Mouse (Mus musculus) midbrain, embryonic 11.5 days (tissue): ENCODE measurements at regions not wholly inside any gene's neighbourhood (a gene's known extent, or its start where the extent isn't known, plus 50 kb on each side); places are given as distances from the start of the nearest gene placed in this dataset.

ENCODE experiments used
- ATAC-seq: fragments of 200-750 bp; cut with Nextera tagmentation; 2 replicates; pipeline ENCODE4 v1.8.0; 2017; ENCODE audit warnings: moderate TSS enrichment, moderate library complexity; ENCODE audit not compliant: low FRiP score
- DNase-seq: peaks from one replicate; pipeline ENCODE4 v3.0.0; 2015; ENCODE audit warnings: low spot score; ENCODE audit errors: missing footprints
- H3K27ac ChIP-seq: fragments of 300-500 bp; sonication (generic); 2 replicates; pipeline ENCODE4 v1.5.1; 2014; ENCODE audit warnings: low read depth, low read length
- H3K27me3 ChIP-seq: fragments of 300-500 bp; sonication (generic); 2 replicates; pipeline ENCODE4 v1.6.1; 2014; ENCODE audit warnings: mild to moderate bottlenecking, low read length, moderate library complexity, mixed read lengths; ENCODE audit not compliant: control insufficient read depth, insufficient read depth
- H3K36me3 ChIP-seq: fragments of 300-500 bp; sonication (generic); 2 replicates; pipeline ENCODE4 v1.6.1; 2014; ENCODE audit warnings: mild to moderate bottlenecking, low read length, moderate library complexity, mixed read lengths; ENCODE audit not compliant: control insufficient read depth, insufficient read depth
- H3K4me1 ChIP-seq: fragments of 300-500 bp; sonication (generic); 2 replicates; pipeline ENCODE4 v1.6.1; 2014; ENCODE audit warnings: low read length; ENCODE audit not compliant: control insufficient read depth, insufficient read depth
- H3K4me2 ChIP-seq: fragments of 300-500 bp; sonication (generic); 2 replicates; pipeline ENCODE4 v1.6.1; 2014; ENCODE audit warnings: mild to moderate bottlenecking, moderate library complexity
- H3K4me3 ChIP-seq: fragments of 300-500 bp; sonication (generic); 2 replicates; pipeline ENCODE4 v1.5.1; 2014; ENCODE audit warnings: low read depth, low read length
- H3K9ac ChIP-seq: fragments of 300-500 bp; sonication (generic); 2 replicates; pipeline ENCODE4 v1.6.1; 2014; ENCODE audit warnings: low read length
- H3K9me3 ChIP-seq: fragments of 300-500 bp; sonication (generic); 2 replicates; pipeline ENCODE4 v1.6.1; 2016; ENCODE audit warnings: low read length; ENCODE audit not compliant: control insufficient read depth
- WGBS: fragments of 180-500 bp; shearing (Covaris S2); extraction: QIAGEN DNeasy Blood & Tissue Kit; methylation state at CpG from one replicate; pipeline ENCODE4 v1.1.7; 2014; 5-methylcytosine and 5-hydroxymethylcytosine counted together

DNA sequence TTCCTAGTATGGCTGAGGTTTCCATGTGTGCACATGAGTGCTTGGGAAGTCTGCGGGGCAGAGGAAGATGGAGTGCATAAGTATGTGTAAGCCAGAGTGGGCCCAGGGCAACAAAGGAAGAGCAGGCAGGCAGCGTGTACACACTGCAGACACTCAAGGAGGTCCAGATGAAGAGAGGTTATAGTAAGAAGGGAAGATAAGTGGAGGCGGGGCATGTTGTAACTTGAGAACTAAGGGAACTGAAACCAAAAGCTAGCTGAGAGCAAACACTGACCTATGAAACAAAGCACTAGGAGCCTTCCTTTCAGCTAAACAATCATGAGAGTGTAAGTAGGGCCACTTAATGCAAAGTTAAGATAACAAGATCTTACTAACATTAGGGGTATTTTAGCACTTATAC, 249.3 kb upstream of the Thrb start:
- H3K27ac ChIP-seq, result no peak overlapping the region
- DNase-seq (no peak), ATAC-seq (peak; percentile 44; the same call in 1 of the 2 replicates)
- no peaks in the 10 kb centered on the region for H3K36me3 ChIP-seq
- H3K4me3 ChIP-seq, result no peak overlapping the region
- H3K9me3 ChIP-seq, result no peaks in the 10 kb centered on the region
- no peaks in the 10 kb centered on the region for H3K27me3 ChIP-seq
- WGBS, result 36% methylated on average over 3 of the region's 3 CpGs
- no peak overlapping the region for H3K9ac ChIP-seq
- no peak overlapping the region for H3K4me2 ChIP-seq
- 0 out of 2 replicates have a peak, but pooled peaks cover 2% of the 10 kb centered on the region for H3K4me1 ChIP-seq

DNA sequence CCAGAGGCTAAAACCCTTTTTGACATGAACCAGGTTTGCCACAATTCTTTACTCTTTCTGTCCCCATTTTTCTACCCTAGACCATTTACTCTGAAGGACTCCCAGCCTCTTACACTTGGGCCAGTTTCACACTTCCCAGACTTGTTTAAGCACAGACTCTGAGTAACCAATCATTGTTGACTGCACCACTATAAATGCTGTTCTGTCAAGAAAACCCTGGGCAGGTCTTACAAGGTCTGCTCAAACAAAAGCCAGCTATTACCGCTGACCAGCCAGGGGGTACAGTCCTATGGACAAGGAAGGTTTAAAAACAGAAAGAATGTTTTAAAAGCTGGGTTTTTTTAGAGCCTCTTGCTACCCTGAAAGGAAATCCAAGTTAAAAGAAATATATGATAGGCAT, 248.8 kb upstream of the Thrb start:
- H3K9me3 ChIP-seq, result no peaks in the 10 kb centered on the region
- no peaks in the 10 kb centered on the region for H3K36me3 ChIP-seq
- 0 out of 2 replicates have a peak, but pooled peaks cover 2% of the 10 kb centered on the region for H3K4me1 ChIP-seq
- H3K27ac ChIP-seq, result no peak overlapping the region
- DNase-seq, result no peak
- no peaks in the 10 kb centered on the region for H3K27me3 ChIP-seq
- no peak overlapping the region for H3K4me3 ChIP-seq
- no peak for ATAC-seq
- WGBS, result 58% methylated on average over 1 of the region's 1 CpGs
- no peak overlapping the region for H3K4me2 ChIP-seq
- no peak overlapping the region for H3K9ac ChIP-seq

DNA sequence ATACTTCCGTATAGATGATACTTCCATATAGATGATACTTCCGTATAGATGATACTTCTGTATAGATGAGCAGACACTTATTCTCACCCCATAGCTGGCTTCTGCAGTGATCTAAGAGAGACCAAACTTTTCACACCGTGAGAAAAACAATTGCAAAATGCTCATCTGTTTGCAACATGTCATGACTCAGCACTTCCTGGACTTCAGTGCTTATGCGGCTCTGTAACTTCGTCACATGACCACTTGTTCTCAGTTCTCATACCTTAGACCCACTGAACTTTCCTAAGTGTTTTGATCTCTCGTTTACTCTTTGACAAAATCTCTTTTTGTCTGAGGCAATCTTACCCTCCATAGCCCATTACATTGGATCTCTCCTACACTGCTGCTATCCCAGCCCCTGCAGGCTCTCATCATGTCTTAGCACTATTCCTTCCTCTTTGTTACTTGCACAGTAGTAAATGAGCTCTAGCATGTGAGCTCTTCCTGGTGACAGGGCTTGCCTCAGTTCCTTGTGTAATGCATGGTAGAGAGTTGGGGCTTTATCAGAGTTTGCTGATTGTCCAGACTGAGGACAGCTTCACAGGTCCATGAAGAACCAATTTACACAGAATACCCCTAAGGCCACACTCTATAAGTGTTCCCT, 245.7 kb upstream of the Thrb start:
- H3K4me2 ChIP-seq, result no peak overlapping the region
- 86% methylated on average over 6 of the region's 6 CpGs for WGBS

DNA sequence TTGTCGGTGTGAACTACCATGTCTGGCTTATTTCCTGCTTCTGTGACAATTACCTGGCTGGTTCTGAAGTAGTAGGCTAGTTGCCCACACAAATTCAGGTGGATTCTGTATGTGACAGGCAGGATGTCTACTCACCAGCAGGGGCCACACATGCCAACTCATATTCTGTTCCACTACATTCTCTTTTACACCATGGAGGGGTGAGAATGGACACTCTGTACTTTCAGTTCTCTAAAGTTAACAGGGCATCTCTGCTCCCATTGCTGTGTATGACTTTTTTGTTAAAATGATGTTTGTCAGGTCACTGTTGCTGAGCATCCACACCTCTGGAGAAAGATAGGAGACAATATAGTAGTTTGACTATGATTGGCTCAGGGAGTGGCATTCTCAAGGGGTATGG, 232.3 kb upstream of the Thrb start:
- no peak overlapping the region for H3K27ac ChIP-seq
- no peaks in the 10 kb centered on the region for H3K9me3 ChIP-seq
- ATAC-seq (no peak), DNase-seq (no peak)
- H3K36me3 ChIP-seq, result no peaks in the 10 kb centered on the region
- WGBS, result 86% methylated on average over 1 of the region's 1 CpGs
- H3K4me1 ChIP-seq, result no peaks in the 10 kb centered on the region
- H3K4me3 ChIP-seq, result no peak overlapping the region
- H3K4me2 ChIP-seq, result no peak overlapping the region
- H3K9ac ChIP-seq, result no peak overlapping the region
- no peaks in the 10 kb centered on the region for H3K27me3 ChIP-seq

More for the DNA sequence above, 245.7 kb upstream of the Thrb start:
- Histone ChIP-seq H3K27me3 (no peaks in the 10 kb centered on the region), H3K4me3 (no peak overlapping the region), H3K27ac (no peak overlapping the region), H3K9me3 (no peaks in the 10 kb centered on the region), H3K4me1 (0 out of 2 replicates have a peak, but pooled peaks cover 2% of the 10 kb centered on the region), H3K9ac (no peak overlapping the region), H3K36me3 (no peaks in the 10 kb centered on the region)
- DNase-seq, result no peak
- ATAC-seq, result no peak

DNA sequence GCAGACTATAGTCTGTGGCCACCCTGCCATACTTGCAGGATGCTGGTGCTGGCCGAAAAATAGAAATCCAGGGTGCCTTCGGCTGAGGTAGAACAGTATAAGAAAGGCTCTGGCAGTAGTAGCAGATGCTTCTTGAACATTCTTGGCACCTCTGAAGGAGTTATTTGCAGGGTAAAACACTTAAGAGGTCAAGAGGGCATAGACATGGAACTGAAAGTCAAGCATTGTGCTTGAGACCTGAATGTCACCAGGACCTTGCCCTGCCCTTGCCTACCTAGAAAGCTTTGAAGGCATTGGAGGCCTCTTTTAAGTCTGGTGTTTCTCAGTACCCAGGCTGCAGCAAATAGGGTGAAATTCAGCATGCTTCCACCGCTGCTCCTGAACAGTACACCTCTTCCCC, 230.9 kb upstream of the Thrb start:
- 91% methylated on average over 3 of the region's 3 CpGs for WGBS
- no peak overlapping the region for H3K4me2 ChIP-seq
- no peak overlapping the region for H3K27ac ChIP-seq
- H3K9me3 ChIP-seq, result no peaks in the 10 kb centered on the region
- DNase-seq (no peak), ATAC-seq (no peak)
- no peaks in the 10 kb centered on the region for H3K36me3 ChIP-seq
- H3K4me1 ChIP-seq, result no peaks in the 10 kb centered on the region
- no peaks in the 10 kb centered on the region for H3K27me3 ChIP-seq
- no peak overlapping the region for H3K4me3 ChIP-seq
- no peak overlapping the region for H3K9ac ChIP-seq

DNA sequence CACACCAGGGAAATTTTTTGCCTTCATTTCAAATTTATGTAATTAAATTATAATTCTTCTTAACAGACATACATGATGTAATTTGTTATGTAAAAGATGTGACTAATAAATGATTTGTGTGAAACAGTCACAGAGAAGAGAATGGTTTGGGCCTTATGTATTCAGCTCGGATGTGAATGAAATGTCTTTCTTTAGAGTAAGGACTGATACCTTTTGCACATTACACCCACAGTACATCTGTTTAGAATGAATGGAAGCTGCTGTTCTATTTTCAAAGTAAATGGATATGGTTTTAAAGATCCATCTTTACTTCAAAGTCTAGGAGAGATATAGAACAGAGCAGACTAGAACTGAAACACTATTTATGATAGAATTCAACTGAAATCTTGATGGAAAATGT, 226.7 kb upstream of the Thrb start:
- Histone ChIP-seq H3K4me2 (no peak overlapping the region), H3K27me3 (no peaks in the 10 kb centered on the region), H3K4me1 (no peaks in the 10 kb centered on the region), H3K9me3 (no peaks in the 10 kb centered on the region), H3K36me3 (no peaks in the 10 kb centered on the region), H3K27ac (no peak overlapping the region), H3K4me3 (no peak overlapping the region), H3K9ac (no peak overlapping the region)
- DNase-seq (no peak), ATAC-seq (no peak)
- 82% methylated on average over 1 of the region's 1 CpGs for WGBS

DNA sequence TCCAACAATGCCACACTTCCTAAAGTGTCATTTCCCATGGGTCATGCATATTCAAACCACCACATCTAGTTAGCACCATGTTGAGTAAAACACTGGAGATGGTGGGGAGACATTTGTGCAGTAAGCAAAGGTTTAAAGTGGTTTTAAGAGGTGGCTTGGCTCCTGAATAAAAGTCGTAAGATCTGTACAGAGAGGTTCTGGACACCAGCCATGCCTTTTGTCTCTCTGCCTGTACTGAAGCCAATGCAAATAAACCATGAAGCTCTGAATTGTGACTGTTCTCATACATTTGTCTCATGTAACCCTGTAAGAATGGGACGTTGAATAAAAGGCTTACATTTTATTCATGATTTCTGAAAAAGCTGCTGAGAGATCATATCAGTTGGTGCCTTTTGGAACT, 202.1 kb upstream of the Thrb start:
- 74% methylated on average over 2 of the region's 2 CpGs for WGBS
- Histone ChIP-seq H3K27me3 (no peaks in the 10 kb centered on the region), H3K9me3 (no peaks in the 10 kb centered on the region), H3K36me3 (no peaks in the 10 kb centered on the region), H3K9ac (no peak overlapping the region), H3K4me3 (no peak overlapping the region), H3K4me2 (no peak overlapping the region), H3K4me1 (no peaks in the 10 kb centered on the region), H3K27ac (no peak overlapping the region)
- ATAC-seq, result no peak
- no peak for DNase-seq

DNA sequence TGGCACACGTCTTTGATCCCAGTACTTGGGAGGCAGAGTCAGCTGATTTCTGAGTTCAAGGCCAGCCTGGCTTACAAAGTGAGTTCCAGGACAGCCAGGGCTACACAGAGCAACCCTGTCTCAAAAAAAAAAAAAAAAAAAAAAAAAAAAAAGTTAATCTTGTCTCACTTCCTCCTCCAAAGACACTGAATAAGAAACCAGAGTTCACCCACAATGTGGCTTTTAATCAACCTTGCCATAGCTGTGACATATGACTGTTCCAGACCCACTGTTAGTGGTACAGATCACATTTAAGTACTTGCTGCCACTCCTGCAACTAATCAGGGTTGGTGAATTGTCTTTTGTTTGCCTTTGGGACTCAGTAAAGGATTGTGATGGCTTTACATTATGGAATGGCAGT, 181.1 kb upstream of the Thrb start:
- Histone ChIP-seq H3K4me1 (no peaks in the 10 kb centered on the region), H3K27me3 (no peaks in the 10 kb centered on the region), H3K4me2 (no peak overlapping the region), H3K27ac (no peak overlapping the region), H3K9ac (no peak overlapping the region), H3K9me3 (no peaks in the 10 kb centered on the region), H3K36me3 (no peaks in the 10 kb centered on the region), H3K4me3 (no peak overlapping the region)
- no peak for ATAC-seq
- 92% methylated on average over 1 of the region's 1 CpGs for WGBS
- no peak for DNase-seq

DNA sequence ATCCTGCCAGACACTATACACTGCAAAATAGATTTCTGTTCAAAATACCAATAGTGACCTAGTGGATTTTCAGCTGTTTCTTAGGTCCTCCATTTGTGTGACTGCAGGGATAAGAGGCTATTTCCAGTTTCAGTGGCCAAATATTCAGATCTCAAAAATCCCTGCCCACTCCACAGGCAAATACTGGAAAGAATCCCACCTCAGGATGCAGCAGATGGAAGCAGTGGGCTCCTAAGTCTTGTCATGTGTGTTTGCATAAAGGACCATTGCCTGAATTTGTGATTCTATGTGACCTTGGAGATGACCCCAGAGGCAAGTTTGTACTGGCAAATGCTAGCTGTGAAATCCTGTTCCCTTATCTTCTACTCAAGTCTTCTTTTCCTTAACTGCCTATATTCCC, 175.2 kb upstream of the Thrb start:
- no peak for ATAC-seq

More for the DNA sequence above, 175.2 kb upstream of the Thrb start:
- no peak for DNase-seq
- no peak overlapping the region for H3K4me3 ChIP-seq
- no peaks in the 10 kb centered on the region for H3K9me3 ChIP-seq
- no peak overlapping the region for H3K4me2 ChIP-seq
- H3K27me3 ChIP-seq, result no peaks in the 10 kb centered on the region
- H3K9ac ChIP-seq, result no peak overlapping the region
- H3K27ac ChIP-seq, result no peak overlapping the region
- no peaks in the 10 kb centered on the region for H3K36me3 ChIP-seq
- H3K4me1 ChIP-seq, result no peaks in the 10 kb centered on the region
